Mouse (Mus musculus) kidney, postnatal 0 days (tissue): ENCODE measurements around the gene Dbt. TPM values are rescaled to one million over a fixed set of nuclear protein-coding genes. Genes with fewer than 3 reads are reported as not detected.

Experiments used
- ATAC-seq: fragments of 200-750 bp; cut with Nextera tagmentation; replicated peaks from 2 replicates; pipeline ENCODE4 v1.8.0; 2017; ENCODE audit warnings: low read depth, moderate number of reproducible peaks, moderate TSS enrichment, moderate library complexity; ENCODE audit not compliant: low FRiP score
- DNase-seq: peaks from one replicate; pipeline ENCODE4 v3.0.0-alpha.2; 2016; ENCODE audit warnings: low spot score
- H3K27ac ChIP-seq: fragments of 300-500 bp; sonication (generic); 2 replicates; pipeline ENCODE4 v1.5.1; 2014; ENCODE audit warnings: mild to moderate bottlenecking
- H3K27me3 ChIP-seq: fragments of 300-500 bp; sonication (generic); 2 replicates; pipeline ENCODE4 v1.6.1; 2014; ENCODE audit warnings: low read length, mixed read lengths; ENCODE audit not compliant: insufficient read depth
- H3K36me3 ChIP-seq: fragments of 300-500 bp; sonication (generic); 2 replicates; pipeline ENCODE4 v1.6.1; 2014; ENCODE audit warnings: low read length, mixed read lengths; ENCODE audit not compliant: insufficient read depth
- H3K4me1 ChIP-seq: fragments of 300-500 bp; sonication (generic); replicated peaks from 2 replicates; pipeline ENCODE4 v1.6.1; 2014; ENCODE audit warnings: antibody characterized with exemption, low read length, mixed read lengths; ENCODE audit not compliant: insufficient read depth
- H3K4me2 ChIP-seq: fragments of 300-500 bp; sonication (generic); 2 replicates; pipeline ENCODE4 v1.6.1; 2014; ENCODE audit warnings: mild to moderate bottlenecking, low read length, moderate library complexity, mixed read lengths
- H3K4me3 ChIP-seq: fragments of 300-500 bp; sonication (generic); replicated peaks from 2 replicates; pipeline ENCODE4 v1.5.1; 2014; ENCODE audit warnings: low read depth, low read length
- H3K9ac ChIP-seq: fragments of 300-500 bp; sonication (generic); 2 replicates; pipeline ENCODE4 v1.6.1; 2014; ENCODE audit warnings: low read depth, low read length
- H3K9me3 ChIP-seq: fragments of 300-500 bp; sonication (generic); replicated peaks from 2 replicates; pipeline ENCODE4 v1.6.1; 2016; ENCODE audit warnings: low read length, inconsistent platforms, mixed read lengths
- CTCF ChIP-seq: IDR thresholded peaks from 2 replicates; pipeline ENCODE4 v1.5.1; 2016; ENCODE audit warnings: antibody characterized with exemption, low read depth, mild to moderate bottlenecking, moderate library complexity
- WGBS: fragments of 180-500 bp; shearing (Covaris S2); extraction: QIAGEN DNeasy Blood & Tissue Kit; methylation state at CpG from one replicate; pipeline ENCODE4 v1.1.7; 2014; 5-methylcytosine and 5-hydroxymethylcytosine counted together
- polyA plus RNA-seq: library from polyadenylated mRNA; unstranded; fragments of >200 nt; fragmentation: Nextera tagmentation; extraction: Ambion mirVana; gene quantifications from 2 replicates; pipeline ENCODE4 v1.2.1, GENCODE M21; 2015

The Dbt gene
- 12.6 and 15.1 TPM in 2 replicates for polyA plus RNA-seq

GRCm38 (mm10) chr3:116512904-116513716, at the start of gene Dbt:
Gene Dbt (plus strand): TSS chr3:116513070.
- under 1% methylated on average over 36 of the region's 36 CpGs for WGBS

GRCm38 (mm10) chr3:116464318-116464717, 48.6 kb upstream of the Dbt start:
- no peaks in the 10 kb centered on the region for H3K9me3 ChIP-seq
- ATAC-seq (no peak), DNase-seq (no peak)
- no peak overlapping the region for H3K27ac ChIP-seq
- no peaks in the 10 kb centered on the region for H3K4me1 ChIP-seq
- no peak overlapping the region for H3K4me3 ChIP-seq
- no peaks in the 10 kb centered on the region for H3K27me3 ChIP-seq
- no peak for TF ChIP-seq CTCF
- no peaks in the 10 kb centered on the region for H3K36me3 ChIP-seq
- H3K9ac ChIP-seq: no peak overlapping the region
- 20% methylated on average over 2 of the region's 2 CpGs for WGBS
- no peak overlapping the region for H3K4me2 ChIP-seq

More at GRCm38 (mm10) chr3:116512904-116513716, at the start of gene Dbt:
- Histone ChIP-seq H3K9me3 (no peaks in the 10 kb centered on the region), H3K27me3 (no peaks in the 10 kb centered on the region), H3K9ac (peak within 1 kb of the TSS; percentile 62), H3K36me3 (no peaks in the 10 kb centered on the region), H3K27ac (peak within 1 kb of the TSS; percentile 51), H3K4me1 (peaks cover 7% of the 10 kb centered on the region), H3K4me3 (peak within 1 kb of the TSS; percentile 49), H3K4me2 (peak within 1 kb of the TSS; percentile 82)
- DNase-seq (peak; percentile 96), ATAC-seq (peak; percentile 96)
- TF ChIP-seq CTCF: no peak

- no peaks in the 10 kb centered on the region for H3K4me1 ChIP-seq
- DNase-seq (no peak), ATAC-seq (no peak)
- no peak overlapping the region for H3K9ac ChIP-seq
- no peaks in the 10 kb centered on the region for H3K27me3 ChIP-seq
- TF ChIP-seq CTCF: no peak
- no peak overlapping the region for H3K4me3 ChIP-seq
- no peaks in the 10 kb centered on the region for H3K36me3 ChIP-seq
- no peak overlapping the region for H3K4me2 ChIP-seq
- no peaks in the 10 kb centered on the region for H3K9me3 ChIP-seq
- 84% methylated on average over 12 of the region's 12 CpGs for WGBS
- H3K27ac ChIP-seq: no peak overlapping the region
Measured at GRCm38 (mm10) chr3:116465709-116466108, 47.2 kb upstream of the Dbt start.

- DNase-seq (no peak), ATAC-seq (no peak)
- WGBS: 79% methylated on average over 11 of the region's 11 CpGs
- no peak overlapping the region for H3K27ac ChIP-seq
- H3K27me3 ChIP-seq: no peaks in the 10 kb centered on the region
- no peak overlapping the region for H3K9ac ChIP-seq
- no peaks in the 10 kb centered on the region for H3K4me1 ChIP-seq
- no peak for TF ChIP-seq CTCF
- H3K4me2 ChIP-seq: no peak overlapping the region
- H3K9me3 ChIP-seq: no peaks in the 10 kb centered on the region
- no peaks in the 10 kb centered on the region for H3K36me3 ChIP-seq
- no peak overlapping the region for H3K4me3 ChIP-seq
Measured at GRCm38 (mm10) chr3:116474602-116475001, 38.3 kb upstream of the Dbt start.

- TF ChIP-seq CTCF: no peak
- H3K27ac ChIP-seq: no peak overlapping the region
- no peaks in the 10 kb centered on the region for H3K4me1 ChIP-seq
- DNase-seq: no peak
- no peak overlapping the region for H3K4me2 ChIP-seq
- H3K27me3 ChIP-seq: no peaks in the 10 kb centered on the region
- no peak for ATAC-seq
- H3K4me3 ChIP-seq: no peak overlapping the region
- no peaks in the 10 kb centered on the region for H3K36me3 ChIP-seq
- H3K9ac ChIP-seq: no peak overlapping the region
- H3K9me3 ChIP-seq: no peaks in the 10 kb centered on the region
- WGBS: 45% methylated on average over 5 of the region's 5 CpGs
Measured at GRCm38 (mm10) chr3:116476686-116477298, 36.1 kb upstream of the Dbt start.

- H3K27ac ChIP-seq: no peak overlapping the region
- WGBS: 66% methylated on average over 7 of the region's 7 CpGs
- H3K4me1 ChIP-seq: no peaks in the 10 kb centered on the region
- H3K36me3 ChIP-seq: no peaks in the 10 kb centered on the region
- no peak overlapping the region for H3K9ac ChIP-seq
- H3K27me3 ChIP-seq: no peaks in the 10 kb centered on the region
- TF ChIP-seq CTCF: no peak
- no peak for DNase-seq
- H3K4me3 ChIP-seq: no peak overlapping the region
- no peaks in the 10 kb centered on the region for H3K9me3 ChIP-seq
- H3K4me2 ChIP-seq: no peak overlapping the region
- no peak for ATAC-seq
Measured at GRCm38 (mm10) chr3:116477351-116477750, 35.5 kb upstream of the Dbt start.
